Mouse (Mus musculus): ENCODE data around the gene Gm17019.
"Not testable (repeated sequence)": the region's sequence is repeated elsewhere in the genome, so short reads cannot be mapped to it uniquely, and the experiment has no call there.

The Gm17019 gene

DNA sequence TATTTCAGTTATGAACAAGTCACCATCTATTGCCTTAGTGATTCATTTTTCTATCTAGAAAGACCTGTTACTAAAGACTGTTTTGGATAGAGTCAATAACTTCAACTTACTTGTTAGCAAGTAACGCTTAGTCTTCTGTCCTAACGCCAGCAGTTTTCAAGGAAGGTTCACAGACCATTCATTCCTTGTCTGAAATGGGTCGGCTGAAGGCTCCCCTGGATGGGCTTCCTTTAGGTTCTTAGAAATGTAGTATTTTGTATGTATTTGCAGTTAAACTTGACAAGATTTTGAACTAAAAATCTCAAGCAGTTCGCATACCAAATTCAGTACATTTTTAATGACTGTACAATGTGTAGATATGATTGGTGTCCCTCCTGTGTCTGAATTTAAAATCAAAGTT is 35.2 kb downstream of the Gm17019 start:
- not testable (repeated sequence) for DNase-seq (ENCODE audit: low spot score in 2 of 2)

DNA sequence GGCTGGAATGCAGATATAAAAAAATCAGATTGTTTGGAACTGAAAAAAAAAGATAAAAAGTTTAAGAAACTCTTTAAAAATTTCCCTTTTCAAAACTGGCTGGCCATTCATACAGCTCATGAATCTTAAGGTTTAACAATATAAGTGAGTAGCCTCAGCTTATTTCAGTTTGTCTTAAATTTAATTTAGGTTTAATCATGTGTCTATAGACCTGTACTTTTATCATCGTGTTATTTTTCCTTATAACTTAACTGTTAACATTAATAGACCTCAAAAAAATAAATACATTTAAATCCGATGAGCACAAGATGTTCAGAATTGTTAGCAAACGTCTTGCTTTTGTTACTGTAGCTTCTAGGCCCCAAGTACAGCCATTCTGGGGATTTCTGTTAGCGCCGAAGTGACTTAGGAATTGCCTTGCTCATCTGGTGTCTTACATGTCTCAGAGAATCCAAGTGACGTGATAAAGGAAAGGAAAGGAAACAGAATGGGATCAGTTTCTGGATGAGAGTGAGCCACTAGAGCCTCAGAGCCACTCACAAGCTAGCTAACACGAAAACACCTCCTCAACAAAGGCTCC is 36.0 kb downstream of the Gm17019 start:
- not testable (repeated sequence) for DNase-seq (ENCODE audit: low spot score in 2 of 2)

DNA sequence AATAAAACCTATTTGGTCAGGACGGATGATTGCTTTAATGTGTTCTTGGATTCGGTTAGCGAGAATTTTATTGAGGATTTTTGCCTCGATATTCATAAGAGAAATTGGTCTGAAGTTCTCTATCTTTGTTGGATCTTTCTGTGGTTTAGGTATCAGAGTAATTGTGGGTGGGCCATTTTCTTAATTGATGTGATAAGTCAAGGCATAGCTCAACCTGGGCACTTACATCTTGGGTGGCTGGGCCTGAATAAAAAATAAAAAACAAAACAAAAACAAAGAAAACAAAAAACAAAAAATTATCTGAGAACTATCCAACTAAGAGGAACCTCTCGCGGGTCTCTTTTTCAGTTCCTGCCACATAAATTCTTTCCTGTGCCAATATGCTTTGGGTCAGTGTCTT is 38.7 kb downstream of the Gm17019 start:
- DNase-seq (ENCODE audit: low spot score in 2 of 2): not testable (repeated sequence)

DNA sequence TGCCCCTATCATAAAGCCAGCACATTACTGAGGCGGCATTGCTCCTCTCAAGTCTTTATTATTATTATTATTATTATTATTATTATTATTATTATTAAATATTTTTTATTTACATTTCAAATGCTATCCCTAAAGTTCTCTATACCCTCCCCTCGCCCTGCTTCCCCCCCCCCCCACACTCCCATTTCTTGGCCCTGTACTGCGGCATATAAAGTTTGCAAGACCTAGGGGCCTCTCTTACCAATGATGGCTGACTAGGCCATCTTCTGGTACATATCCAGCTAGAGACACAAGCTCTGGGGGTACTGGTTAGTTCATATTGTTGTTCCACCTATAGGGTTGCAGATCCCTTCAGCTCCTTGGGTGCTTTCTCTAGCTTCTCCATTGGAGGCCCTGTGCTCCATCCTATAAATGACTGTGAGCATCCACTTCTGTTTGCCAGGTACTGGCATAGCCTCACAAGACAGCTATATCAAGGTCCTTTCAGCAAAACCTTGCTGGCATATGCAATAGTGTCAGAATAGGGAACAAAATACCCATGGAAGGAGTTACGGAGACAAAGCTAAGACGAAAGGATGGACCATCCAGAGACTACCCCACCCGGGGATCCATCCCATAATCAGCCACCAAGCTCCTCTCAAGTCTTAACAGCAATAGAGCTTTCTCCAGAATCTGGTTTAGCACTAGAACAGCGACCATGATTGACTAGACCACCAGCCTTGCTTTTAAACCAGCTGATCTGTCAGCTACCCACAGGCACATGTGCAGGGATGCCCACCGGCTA is 42.2 kb downstream of the Gm17019 start:
- DNase-seq (ENCODE audit: low spot score in 2 of 2): not testable (repeated sequence)

DNA sequence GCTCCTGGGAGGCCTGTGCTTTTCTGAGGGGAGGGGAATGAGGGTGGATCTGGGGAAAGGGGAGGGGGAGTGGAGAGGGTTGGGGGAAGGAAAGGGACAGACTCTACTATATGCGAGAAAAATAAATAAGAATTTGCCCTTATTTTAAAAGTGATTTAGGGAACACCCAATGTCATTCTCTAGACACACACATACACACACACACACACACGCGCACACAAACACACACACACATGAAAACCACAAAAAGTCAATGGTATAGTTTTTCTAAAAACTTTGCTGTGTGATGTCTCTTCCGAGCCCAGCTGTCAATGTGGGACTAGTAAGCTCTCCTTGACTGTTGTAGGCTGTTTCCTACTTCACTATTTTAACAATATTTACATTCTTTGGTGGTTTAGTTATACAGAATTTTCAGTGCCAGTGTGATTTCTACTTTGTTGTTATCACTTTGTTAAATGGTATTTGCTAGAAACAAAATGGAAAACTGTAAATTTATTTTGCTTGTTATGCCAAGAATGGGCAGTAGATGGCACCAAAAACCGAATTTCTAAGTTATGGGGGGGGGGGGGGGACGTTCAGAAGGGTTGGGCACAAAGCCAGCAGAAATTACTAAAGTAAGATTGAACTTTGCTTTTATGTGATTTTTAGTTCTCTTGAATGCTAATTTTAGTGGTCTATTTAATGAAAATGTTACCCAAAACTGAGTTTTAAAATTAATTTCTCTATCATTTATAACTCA is 46.0 kb downstream of the Gm17019 start:
- DNase-seq (ENCODE audit: low spot score in 2 of 2): not testable (repeated sequence)

Measured in frontal cortex, postnatal 10 days (tissue).